Mouse (Mus musculus): ENCODE measurements around the gene Smpd1.

Smpd1 gene

GRCm38 (mm10) chr7:105562317-105562716, 8.2 kb downstream of the Smpd1 start:
- no peak for DNase-seq (ENCODE audit: low read depth, low spot score)

GRCm38 (mm10) chr7:105563367-105563766, 9.2 kb downstream of the Smpd1 start:
- no peak for DNase-seq (ENCODE audit: low read depth, low spot score)

- no peak for DNase-seq (ENCODE audit: low read depth, low spot score)
These were observed 11.1 kb downstream of the Smpd1 start for GRCm38 (mm10) chr7:105565071-105565836.

- DNase-seq (ENCODE audit: low read depth, low spot score) = peak; percentile 16
These were observed 14.4 kb downstream of the Smpd1 start for GRCm38 (mm10) chr7:105568583-105568982.

- DNase-seq (ENCODE audit: low read depth, low spot score) = peak; percentile 60
These were observed 14.9 kb downstream of the Smpd1 start for GRCm38 (mm10) chr7:105568988-105569471.

- DNase-seq (ENCODE audit: low read depth, low spot score) = peak; percentile 16
These were observed 15.6 kb downstream of the Smpd1 start for GRCm38 (mm10) chr7:105569512-105570496.

- no peak for DNase-seq (ENCODE audit: low read depth, low spot score)
These were observed 16.6 kb downstream of the Smpd1 start for GRCm38 (mm10) chr7:105570756-105571155.

GRCm38 (mm10) chr7:105572949-105573348, 18.8 kb downstream of the Smpd1 start:
- no peak for DNase-seq (ENCODE audit: low read depth, low spot score)

- DNase-seq (ENCODE audit: low read depth, low spot score) = no peak
These were observed 20.4 kb downstream of the Smpd1 start for GRCm38 (mm10) chr7:105574537-105574936.

- no peak for DNase-seq (ENCODE audit: low read depth, low spot score)
These were observed 22.1 kb downstream of the Smpd1 start for GRCm38 (mm10) chr7:105576166-105576748.

GRCm38 (mm10) chr7:105577377-105577871, 23.3 kb downstream of the Smpd1 start:
- no peak for DNase-seq (ENCODE audit: low read depth, low spot score)

- DNase-seq (ENCODE audit: low read depth, low spot score) = no peak
These were observed 24.3 kb downstream of the Smpd1 start for GRCm38 (mm10) chr7:105578481-105578880.

GRCm38 (mm10) chr7:105580627-105581089, 26.5 kb downstream of the Smpd1 start:
- DNase-seq (ENCODE audit: low read depth, low spot score) = no peak

GRCm38 (mm10) chr7:105581094-105581703, 27.0 kb downstream of the Smpd1 start, which contains the start of gene Apbb1:
Gene Apbb1 (minus strand): TSS chr7:105581653.
- no peak for DNase-seq (ENCODE audit: low read depth, low spot score)

GRCm38 (mm10) chr7:105581959-105582358, 27.8 kb downstream of the Smpd1 start:
- DNase-seq (ENCODE audit: low read depth, low spot score) = no peak

- no peak for DNase-seq (ENCODE audit: low read depth, low spot score)
These were observed 34.3 kb downstream of the Smpd1 start for GRCm38 (mm10) chr7:105588325-105588912.

- no peak for DNase-seq (ENCODE audit: low read depth, low spot score)
These were observed 35.9 kb downstream of the Smpd1 start for GRCm38 (mm10) chr7:105590097-105590496.

GRCm38 (mm10) chr7:105602860-105603623, 48.9 kb downstream of the Smpd1 start:
- no peak for DNase-seq (ENCODE audit: low read depth, low spot score)
